Mouse (Mus musculus): ENCODE measurements around the gene Med7. TPM values are rescaled to one million over a fixed set of nuclear protein-coding genes. Genes with fewer than 3 reads are reported as not detected.
A peak's percentile ranks its signal among the peaks of the same experiment; 100 is the strongest.

Med7 gene
- polyA plus RNA-seq, 1 experiment: 26.4 TPM

DNA sequence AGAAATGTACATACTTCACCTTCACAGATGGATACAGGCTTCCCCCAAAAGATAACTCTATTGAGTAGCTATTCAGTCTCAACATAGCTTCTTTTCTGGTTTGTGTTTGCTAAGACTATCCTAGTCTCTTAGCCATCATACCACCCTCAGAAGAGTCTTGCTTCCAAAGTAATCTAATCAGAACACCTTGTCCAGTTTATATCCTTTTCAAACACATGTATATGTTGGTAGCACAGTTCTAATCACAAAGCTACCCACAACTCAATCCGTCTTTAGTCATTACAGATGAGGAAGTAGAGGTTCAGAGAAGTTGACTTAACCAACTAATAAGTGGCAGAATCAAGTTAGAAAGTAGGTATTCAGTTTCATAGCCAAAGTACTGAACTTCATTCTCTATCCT is 5.0 kb downstream of the Med7 start:
- Histone ChIP-seq H3K4me3 (replicated peaks) (peak overlapping the region; percentile 24), H3K36me3 (ENCODE audit: control insufficient read depth) (peaks cover 72% of the 10 kb centered on the region), H3K9me3 (ENCODE audit: control insufficient read depth, low read length) (no peaks in the 10 kb centered on the region), H3K27me3 (ENCODE audit: control insufficient read depth) (no peaks in the 10 kb centered on the region), H3K4me1 (ENCODE audit: control insufficient read depth) (peaks cover 59% of the 10 kb centered on the region)
- TF ChIP-seq GATA1 (IDR thresholded peaks at IDR 0.05; ENCODE audit: low read length) (no peak), TAL1 (IDR thresholded peaks at IDR 0.05; ENCODE audit: low read length) (peak; percentile 56)

DNA sequence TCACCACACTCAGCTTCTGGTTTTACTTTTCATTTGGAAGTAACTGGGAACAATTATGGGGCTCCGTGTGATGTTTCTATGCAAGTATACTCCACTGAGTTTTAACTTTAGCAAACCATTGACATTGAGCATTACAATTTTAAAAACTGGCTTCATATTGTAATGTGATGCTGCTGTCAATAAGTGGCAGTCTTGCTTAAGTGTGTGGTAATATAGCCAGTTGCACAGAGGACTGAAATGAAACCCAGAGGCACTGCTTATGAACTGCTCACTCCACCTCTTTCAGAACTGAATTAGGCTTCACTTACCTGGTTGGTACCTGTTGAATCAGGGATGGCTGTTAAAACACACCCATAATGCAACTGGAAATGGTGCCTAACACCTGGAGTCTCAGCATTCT is 6.4 kb downstream of the Med7 start:
- Histone ChIP-seq H3K4me3 (replicated peaks) (no peak overlapping the region), H3K9me3 (ENCODE audit: control insufficient read depth, low read length) (no peaks in the 10 kb centered on the region), H3K27me3 (ENCODE audit: control insufficient read depth) (no peaks in the 10 kb centered on the region), H3K4me1 (ENCODE audit: control insufficient read depth) (peaks cover 60% of the 10 kb centered on the region), H3K36me3 (ENCODE audit: control insufficient read depth) (peaks cover 75% of the 10 kb centered on the region)
- no peak for TF ChIP-seq GATA1 (IDR thresholded peaks at IDR 0.05; ENCODE audit: low read length)
- TF ChIP-seq TAL1 (IDR thresholded peaks at IDR 0.05; ENCODE audit: low read length): no peak

DNA sequence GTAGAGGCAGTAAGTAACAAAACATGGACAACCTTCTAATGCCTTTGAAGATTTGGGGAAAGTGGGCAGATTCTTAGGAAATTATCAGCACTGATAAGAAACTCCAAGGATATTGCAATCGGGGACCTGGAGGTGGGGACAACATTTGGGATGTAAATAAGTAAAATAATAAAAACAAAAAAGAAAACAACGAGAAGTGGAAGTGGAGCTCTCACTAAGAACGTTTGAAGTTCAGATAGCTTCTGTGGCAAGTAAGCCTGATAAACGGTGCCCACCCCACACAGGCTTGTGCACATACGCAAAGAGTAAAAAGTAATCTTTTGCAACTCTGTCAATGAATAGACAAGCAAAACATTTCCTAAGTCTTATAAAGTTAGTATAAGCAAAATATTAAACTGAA is 7.3 kb downstream of the Med7 start:
- Histone ChIP-seq H3K27me3 (ENCODE audit: control insufficient read depth) (no peaks in the 10 kb centered on the region), H3K4me3 (replicated peaks) (no peak overlapping the region), H3K9me3 (ENCODE audit: control insufficient read depth, low read length) (no peaks in the 10 kb centered on the region), H3K36me3 (ENCODE audit: control insufficient read depth) (peaks cover 67% of the 10 kb centered on the region), H3K4me1 (ENCODE audit: control insufficient read depth) (peaks cover 52% of the 10 kb centered on the region)
- TF ChIP-seq GATA1 (IDR thresholded peaks at IDR 0.05; ENCODE audit: low read length): no peak
- no peak for TF ChIP-seq TAL1 (IDR thresholded peaks at IDR 0.05; ENCODE audit: low read length)

DNA sequence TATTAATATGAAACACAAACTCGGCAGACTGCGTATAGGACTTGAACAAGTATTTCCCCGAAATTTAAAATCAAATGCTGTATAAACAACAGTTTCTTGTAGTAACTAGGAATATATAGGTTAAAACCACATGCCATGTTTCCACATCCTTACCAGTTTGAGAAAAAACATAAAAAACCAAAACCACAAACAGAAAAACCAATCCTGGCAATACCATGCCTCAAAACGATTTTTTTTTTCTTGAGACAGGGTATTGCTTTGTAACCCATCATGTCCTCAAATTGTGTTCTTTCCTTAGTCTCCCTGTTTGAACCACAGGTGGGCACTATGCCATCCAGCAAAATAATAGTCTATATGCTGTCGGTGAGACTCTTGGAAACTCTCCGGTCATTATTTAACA is 9.4 kb downstream of the Med7 start:
- peaks cover 45% of the 10 kb centered on the region for H3K36me3 ChIP-seq (ENCODE audit: control insufficient read depth)
- no peak overlapping the region for H3K4me3 ChIP-seq (replicated peaks)
- H3K27me3 ChIP-seq (ENCODE audit: control insufficient read depth): no peaks in the 10 kb centered on the region
- TF ChIP-seq TAL1 (IDR thresholded peaks at IDR 0.05; ENCODE audit: low read length): no peak
- no peak for TF ChIP-seq GATA1 (IDR thresholded peaks at IDR 0.05; ENCODE audit: low read length)
- peaks cover 30% of the 10 kb centered on the region for H3K4me1 ChIP-seq (ENCODE audit: control insufficient read depth)
- H3K9me3 ChIP-seq (ENCODE audit: control insufficient read depth, low read length): no peaks in the 10 kb centered on the region

DNA sequence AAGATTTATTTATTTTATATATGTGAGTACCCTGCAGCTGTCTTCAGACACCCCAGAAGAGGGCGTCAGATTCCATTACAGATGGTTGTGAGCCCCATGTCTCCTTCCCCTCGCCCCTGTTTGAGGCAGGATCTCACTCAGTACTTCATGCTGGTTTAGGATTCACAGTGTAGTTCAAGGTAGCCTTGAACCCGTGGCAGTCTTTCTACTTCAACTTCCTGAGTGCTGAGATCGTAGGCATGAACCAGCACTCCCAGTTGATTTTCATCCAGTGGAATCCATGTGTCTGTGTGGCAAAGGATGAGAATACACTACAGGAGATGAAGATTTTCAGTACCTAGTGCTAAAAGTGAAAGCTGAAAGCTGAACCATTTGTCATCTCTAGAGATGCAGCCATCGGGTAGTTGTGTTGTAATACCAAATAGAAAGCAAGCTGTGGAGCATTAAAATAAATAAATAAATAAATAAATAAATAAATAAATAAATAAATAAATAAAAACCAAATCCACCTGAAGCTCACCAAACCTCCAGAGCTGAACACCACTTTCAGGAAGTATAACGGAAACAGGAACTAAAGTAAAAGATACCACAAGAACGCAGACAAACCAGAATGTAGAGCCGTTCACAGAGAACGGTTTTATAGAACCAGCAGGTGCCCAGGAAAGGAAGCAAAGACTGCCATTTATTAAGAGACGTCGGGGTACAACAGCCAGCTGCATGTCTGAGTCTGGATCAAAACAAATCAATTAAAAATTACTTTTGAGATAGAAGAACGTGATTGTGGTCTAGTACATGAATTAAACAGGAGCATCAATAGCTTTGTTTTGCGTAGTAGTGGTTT is 11.1 kb downstream of the Med7 start:
- H3K27me3 ChIP-seq (ENCODE audit: control insufficient read depth): no peaks in the 10 kb centered on the region
- H3K36me3 ChIP-seq (ENCODE audit: control insufficient read depth): peaks cover 28% of the 10 kb centered on the region
- H3K4me3 ChIP-seq (replicated peaks): no peak overlapping the region
- H3K4me1 ChIP-seq (ENCODE audit: control insufficient read depth): peaks cover 14% of the 10 kb centered on the region
- TF ChIP-seq GATA1 (IDR thresholded peaks at IDR 0.05; ENCODE audit: low read length): no peak
- no peak for TF ChIP-seq TAL1 (IDR thresholded peaks at IDR 0.05; ENCODE audit: low read length)
- no peaks in the 10 kb centered on the region for H3K9me3 ChIP-seq (ENCODE audit: control insufficient read depth, low read length)

DNA sequence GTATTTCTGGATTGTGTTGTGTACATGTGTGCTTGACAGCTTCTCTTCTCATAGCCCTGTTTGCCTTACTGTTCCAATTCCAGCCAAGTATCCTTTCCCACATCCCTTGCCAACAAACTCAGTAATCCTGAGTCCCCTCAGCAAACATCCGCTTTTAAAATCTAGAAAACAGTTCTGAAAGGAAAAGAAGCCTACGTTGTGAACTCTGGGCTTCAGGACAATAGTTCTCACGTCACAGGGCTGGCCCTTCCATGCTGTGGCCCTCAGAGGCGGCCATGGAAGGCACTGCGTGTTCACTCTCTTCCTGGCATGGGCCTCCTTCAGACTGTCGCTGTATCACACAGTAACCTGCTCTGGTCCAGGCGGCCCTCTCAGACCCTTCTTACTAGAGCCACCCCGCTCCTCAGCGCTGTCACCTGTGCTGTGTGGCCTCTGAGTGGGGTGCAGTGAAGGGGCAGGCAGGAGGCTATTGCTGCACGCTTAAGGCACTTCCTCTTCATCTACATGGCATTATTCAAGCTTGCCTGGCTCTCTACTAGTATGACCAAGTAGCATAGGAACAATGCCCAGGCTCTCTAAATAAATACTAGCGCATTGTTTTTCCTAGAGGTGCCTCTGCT is 12.8 kb downstream of the Med7 start:
- Histone ChIP-seq H3K4me1 (ENCODE audit: control insufficient read depth) (peaks cover 13% of the 10 kb centered on the region), H3K27me3 (ENCODE audit: control insufficient read depth) (no peaks in the 10 kb centered on the region), H3K9me3 (ENCODE audit: control insufficient read depth, low read length) (no peaks in the 10 kb centered on the region), H3K36me3 (ENCODE audit: control insufficient read depth) (peaks cover 14% of the 10 kb centered on the region), H3K4me3 (replicated peaks) (no peak overlapping the region)
- TF ChIP-seq TAL1 (IDR thresholded peaks at IDR 0.05; ENCODE audit: low read length) (no peak), GATA1 (IDR thresholded peaks at IDR 0.05; ENCODE audit: low read length) (no peak)

DNA sequence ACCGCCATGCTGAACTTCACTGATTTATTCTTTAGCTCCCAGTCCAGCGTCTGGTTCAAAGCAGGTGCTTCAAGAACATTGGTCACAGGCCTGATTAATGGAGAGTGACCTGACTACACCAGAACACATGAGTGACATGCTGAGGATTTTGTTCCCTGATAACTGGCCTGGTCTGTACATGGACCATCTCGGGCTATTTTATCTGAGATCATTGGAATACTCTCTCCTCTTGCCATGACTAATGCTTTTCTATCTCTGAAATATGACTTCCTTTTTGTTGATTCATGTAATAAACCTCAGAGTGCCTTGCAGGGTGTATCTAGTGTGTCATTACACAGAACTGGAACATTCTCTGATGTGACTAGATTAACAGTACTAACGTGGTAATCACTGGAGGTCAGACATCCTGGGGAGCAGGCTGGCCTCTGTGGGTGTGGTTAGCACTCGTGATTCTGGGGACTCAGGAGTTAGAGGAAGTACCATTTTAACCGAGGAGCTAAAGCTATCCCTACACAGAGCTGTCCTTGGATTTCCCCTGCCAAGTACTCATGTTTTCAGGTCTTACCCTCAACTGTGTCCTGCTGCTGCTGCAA is 17.8 kb downstream of the Med7 start, which contains the start of gene Havcr2:
Havcr2 (plus strand) TSS at position 483 of the 593 bp plus-strand sequence.
- H3K4me1 ChIP-seq (ENCODE audit: control insufficient read depth): peaks cover 19% of the 10 kb centered on the region
- TF ChIP-seq TAL1 (IDR thresholded peaks at IDR 0.05; ENCODE audit: low read length): peak; percentile 46; the same call in 1 of the 3 replicates
- TF ChIP-seq GATA1 (IDR thresholded peaks at IDR 0.05; ENCODE audit: low read length): no peak
- no peaks in the 10 kb centered on the region for H3K9me3 ChIP-seq (ENCODE audit: control insufficient read depth, low read length)
- H3K4me3 ChIP-seq (replicated peaks): peak within 1 kb of the TSS; percentile 20
- H3K27me3 ChIP-seq (ENCODE audit: control insufficient read depth): no peaks in the 10 kb centered on the region
- no peaks in the 10 kb centered on the region for H3K36me3 ChIP-seq (ENCODE audit: control insufficient read depth)

DNA sequence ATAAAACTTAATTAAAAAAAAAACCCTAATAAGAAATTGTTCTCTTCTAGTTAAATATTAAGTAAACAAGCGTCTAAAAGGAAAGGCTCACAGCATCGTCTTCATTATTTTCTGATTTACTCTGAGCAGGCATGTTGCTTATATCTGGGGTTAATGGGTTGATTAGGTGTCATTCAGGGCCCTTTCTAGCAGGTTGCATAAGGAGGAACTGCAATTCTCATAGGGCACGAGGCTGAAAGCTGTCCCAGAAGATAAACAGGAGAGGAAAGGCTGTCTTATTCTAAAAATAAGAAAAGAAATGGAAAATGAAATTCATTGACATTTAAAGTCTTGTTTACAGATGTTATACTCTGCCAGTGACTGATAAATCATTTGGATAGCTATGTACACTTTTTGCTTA is 23.2 kb downstream of the Med7 start:
- Histone ChIP-seq H3K4me1 (ENCODE audit: control insufficient read depth) (peaks cover 6% of the 10 kb centered on the region), H3K4me3 (replicated peaks) (no peak overlapping the region), H3K36me3 (ENCODE audit: control insufficient read depth) (no peaks in the 10 kb centered on the region), H3K9me3 (ENCODE audit: control insufficient read depth, low read length) (no peaks in the 10 kb centered on the region), H3K27me3 (ENCODE audit: control insufficient read depth) (no peaks in the 10 kb centered on the region)
- TF ChIP-seq GATA1 (IDR thresholded peaks at IDR 0.05; ENCODE audit: low read length) (no peak), TAL1 (IDR thresholded peaks at IDR 0.05; ENCODE audit: low read length) (no peak)

DNA sequence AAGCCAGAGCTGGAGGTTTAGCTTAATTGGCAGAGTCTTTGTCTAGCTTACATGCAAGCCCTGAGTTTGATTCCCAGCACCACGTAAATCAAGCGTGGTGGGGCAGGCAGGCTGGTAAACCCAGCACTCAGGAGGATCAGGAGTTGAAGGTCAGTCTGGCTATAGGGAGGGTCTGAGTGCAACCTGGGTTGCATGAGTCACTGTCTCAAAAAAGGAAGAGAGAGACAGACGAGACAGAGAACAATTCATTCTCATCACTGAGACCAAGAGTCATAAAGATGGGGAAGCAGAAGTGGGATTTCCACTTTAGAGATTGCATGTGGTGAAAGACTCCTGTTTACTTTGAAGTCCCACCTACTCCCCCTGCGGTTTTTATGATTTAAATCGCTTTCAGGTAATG is 24.6 kb downstream of the Med7 start:
- Histone ChIP-seq H3K9me3 (ENCODE audit: control insufficient read depth, low read length) (no peaks in the 10 kb centered on the region), H3K36me3 (ENCODE audit: control insufficient read depth) (no peaks in the 10 kb centered on the region), H3K27me3 (ENCODE audit: control insufficient read depth) (no peaks in the 10 kb centered on the region), H3K4me1 (ENCODE audit: control insufficient read depth) (no peaks in the 10 kb centered on the region), H3K4me3 (replicated peaks) (no peak overlapping the region)
- TF ChIP-seq TAL1 (IDR thresholded peaks at IDR 0.05; ENCODE audit: low read length) (no peak), GATA1 (IDR thresholded peaks at IDR 0.05; ENCODE audit: low read length) (no peak)

All from erythroblast, embryonic 14.5 days (primary cell).